Mouse (Mus musculus) midbrain, embryonic 13.5 days (tissue): ENCODE measurements around the gene Kcne1. TPM values are rescaled to one million over a fixed set of nuclear protein-coding genes. Genes with fewer than 3 reads are reported as not detected.
A peak's percentile ranks its signal among the peaks of the same experiment; 100 is the strongest.

ENCODE experiments used
- ATAC-seq: fragments of 200-750 bp; cut with Nextera tagmentation; 2 replicates; pipeline ENCODE4 v1.8.0; 2017; ENCODE audit warnings: mild to moderate bottlenecking, moderate TSS enrichment, moderate library complexity
- H3K27ac ChIP-seq: fragments of 300-500 bp; sonication (generic); 2 replicates; pipeline ENCODE4 v1.5.1; 2015; ENCODE audit warnings: inconsistent platforms, mild to moderate bottlenecking, moderate library complexity
- H3K27me3 ChIP-seq: fragments of 300-500 bp; sonication (generic); 2 replicates; pipeline ENCODE4 v1.6.1; 2015; ENCODE audit warnings: mild to moderate bottlenecking, inconsistent platforms
- H3K36me3 ChIP-seq: fragments of 300-500 bp; sonication (generic); 2 replicates; pipeline ENCODE4 v1.6.1; 2015; ENCODE audit warnings: mild to moderate bottlenecking, inconsistent platforms
- H3K4me1 ChIP-seq: fragments of 300-500 bp; sonication (generic); replicated peaks from 2 replicates; pipeline ENCODE4 v1.6.1; 2015; ENCODE audit warnings: inconsistent platforms
- H3K4me2 ChIP-seq: fragments of 300-500 bp; sonication (generic); replicated peaks from 2 replicates; pipeline ENCODE4 v1.6.1; 2015; ENCODE audit warnings: moderate library complexity, mild to moderate bottlenecking, inconsistent platforms
- H3K4me3 ChIP-seq: fragments of 300-500 bp; sonication (generic); replicated peaks from 2 replicates; pipeline ENCODE4 v1.5.1; 2015; ENCODE audit warnings: mild to moderate bottlenecking, inconsistent platforms
- H3K9ac ChIP-seq: fragments of 300-500 bp; sonication (generic); replicated peaks from 2 replicates; pipeline ENCODE4 v1.6.1; 2015; ENCODE audit warnings: mild to moderate bottlenecking, inconsistent platforms
- H3K9me3 ChIP-seq: fragments of 300-500 bp; sonication (generic); 2 replicates; pipeline ENCODE4 v1.6.1; 2016; ENCODE audit warnings: mild to moderate bottlenecking, inconsistent platforms
- WGBS: fragments of 180-500 bp; shearing (Covaris S2); methylation state at CpG from one replicate; pipeline ENCODE4 v1.1.7; 2015; 5-methylcytosine and 5-hydroxymethylcytosine counted together
- polyA plus RNA-seq: library from polyadenylated mRNA; unstranded; fragments of >200 nt; fragmentation: Nextera tagmentation; extraction: Ambion mirVana; gene quantifications from 2 replicates; pipeline ENCODE4 v1.2.1, GENCODE M21; 2015

Kcne1 gene
- polyA plus RNA-seq, 1 experiment from 2014 or later: not detected

- peaks cover 17% of the 10 kb centered on the region for H3K4me1 ChIP-seq
- no peaks in the 10 kb centered on the region for H3K9me3 ChIP-seq
- H3K4me3 ChIP-seq: no peak overlapping the region
- no peak overlapping the region for H3K27ac ChIP-seq
- no peak overlapping the region for H3K4me2 ChIP-seq
- no peak for ATAC-seq
- H3K9ac ChIP-seq: no peak overlapping the region
- WGBS: 88% methylated on average over 5 of the region's 5 CpGs
- peaks cover 7% of the 10 kb centered on the region; the same call in 1 of the 2 replicates for H3K27me3 ChIP-seq
- H3K36me3 ChIP-seq: no peaks in the 10 kb centered on the region
Measured at GRCm38 (mm10) chr16:92355366-92355765, 3.9 kb downstream of the Kcne1 start.

- no peaks in the 10 kb centered on the region for H3K36me3 ChIP-seq
- no peak overlapping the region for H3K9ac ChIP-seq
- no peak overlapping the region for H3K27ac ChIP-seq
- no peak overlapping the region for H3K4me2 ChIP-seq
- ATAC-seq: no peak
- WGBS: 80% methylated on average over 2 of the region's 2 CpGs
- peaks cover 16% of the 10 kb centered on the region for H3K4me1 ChIP-seq
- H3K9me3 ChIP-seq: no peaks in the 10 kb centered on the region
- H3K27me3 ChIP-seq: peaks cover 7% of the 10 kb centered on the region; the same call in 1 of the 2 replicates
- H3K4me3 ChIP-seq: no peak overlapping the region
Measured at GRCm38 (mm10) chr16:92353897-92354296, 5.4 kb downstream of the Kcne1 start.

GRCm38 (mm10) chr16:92353295-92353694, 6.0 kb downstream of the Kcne1 start:
- no peak overlapping the region for H3K27ac ChIP-seq
- H3K4me2 ChIP-seq: no peak overlapping the region
- peaks cover 7% of the 10 kb centered on the region; the same call in 1 of the 2 replicates for H3K27me3 ChIP-seq
- no peak overlapping the region for H3K4me3 ChIP-seq
- 89% methylated on average over 12 of the region's 12 CpGs for WGBS
- H3K9me3 ChIP-seq: no peaks in the 10 kb centered on the region
- peaks cover 12% of the 10 kb centered on the region for H3K4me1 ChIP-seq
- no peak overlapping the region for H3K9ac ChIP-seq
- ATAC-seq: no peak
- H3K36me3 ChIP-seq: no peaks in the 10 kb centered on the region

GRCm38 (mm10) chr16:92348941-92349340, 10.3 kb downstream of the Kcne1 start:
- peak; percentile 70 for ATAC-seq
- H3K4me2 ChIP-seq: no peak overlapping the region
- no peak overlapping the region for H3K4me3 ChIP-seq
- peaks cover 8% of the 10 kb centered on the region for H3K4me1 ChIP-seq
- H3K9ac ChIP-seq: no peak overlapping the region
- no peaks in the 10 kb centered on the region for H3K27me3 ChIP-seq
- WGBS: 74% methylated on average over 12 of the region's 12 CpGs
- no peak overlapping the region for H3K27ac ChIP-seq
- no peaks in the 10 kb centered on the region for H3K36me3 ChIP-seq
- H3K9me3 ChIP-seq: no peaks in the 10 kb centered on the region

GRCm38 (mm10) chr16:92346297-92346916, 12.9 kb downstream of the Kcne1 start:
- ATAC-seq: no peak
- H3K9ac ChIP-seq: no peak overlapping the region
- H3K27ac ChIP-seq: no peak overlapping the region
- H3K27me3 ChIP-seq: no peaks in the 10 kb centered on the region
- H3K4me1 ChIP-seq: peaks cover 8% of the 10 kb centered on the region
- no peak overlapping the region for H3K4me3 ChIP-seq
- no peak overlapping the region for H3K4me2 ChIP-seq
- H3K9me3 ChIP-seq: no peaks in the 10 kb centered on the region
- 55% methylated on average over 13 of the region's 13 CpGs for WGBS
- H3K36me3 ChIP-seq: no peaks in the 10 kb centered on the region

GRCm38 (mm10) chr16:92345177-92345576, 14.1 kb downstream of the Kcne1 start:
- 68% methylated on average over 11 of the region's 11 CpGs for WGBS
- H3K36me3 ChIP-seq: no peaks in the 10 kb centered on the region
- no peaks in the 10 kb centered on the region for H3K27me3 ChIP-seq
- no peak overlapping the region for H3K9ac ChIP-seq
- H3K4me1 ChIP-seq: peaks cover 19% of the 10 kb centered on the region
- no peak for ATAC-seq
- H3K9me3 ChIP-seq: no peaks in the 10 kb centered on the region
- H3K4me3 ChIP-seq: no peak overlapping the region
- no peak overlapping the region for H3K4me2 ChIP-seq
- H3K27ac ChIP-seq: no peak overlapping the region

- H3K9me3 ChIP-seq: no peaks in the 10 kb centered on the region
- peak; percentile 80 for ATAC-seq
- 0 out of 2 replicates have a peak, but pooled peaks cover 3% of the 10 kb centered on the region for H3K27me3 ChIP-seq
- H3K4me3 ChIP-seq: peak overlapping the region; percentile 33
- no peak overlapping the region; the same call in 1 of the 2 replicates for H3K9ac ChIP-seq
- H3K4me2 ChIP-seq: peak overlapping the region; percentile 57
- WGBS: 26% methylated on average over 27 of the region's 27 CpGs
- H3K4me1 ChIP-seq: peaks cover 17% of the 10 kb centered on the region
- H3K27ac ChIP-seq: no peak overlapping the region
- H3K36me3 ChIP-seq: no peaks in the 10 kb centered on the region
Measured at GRCm38 (mm10) chr16:92340612-92341511, 18.4 kb downstream of the Kcne1 start.

GRCm38 (mm10) chr16:92336280-92336679, 23.0 kb downstream of the Kcne1 start:
- no peak overlapping the region for H3K9ac ChIP-seq
- WGBS: 6% methylated on average over 9 of the region's 9 CpGs
- no peak overlapping the region for H3K4me3 ChIP-seq
- H3K4me1 ChIP-seq: peaks cover 22% of the 10 kb centered on the region
- ATAC-seq: 0 out of 2 replicates have a peak, but pooled peaks have one; percentile 35
- H3K27ac ChIP-seq: no peak overlapping the region
- peaks cover 13% of the 10 kb centered on the region for H3K27me3 ChIP-seq
- H3K9me3 ChIP-seq: no peaks in the 10 kb centered on the region
- H3K4me2 ChIP-seq: no peak overlapping the region
- H3K36me3 ChIP-seq: no peaks in the 10 kb centered on the region

GRCm38 (mm10) chr16:92334600-92334999, 24.7 kb downstream of the Kcne1 start:
- Histone ChIP-seq H3K4me1 (peaks cover 10% of the 10 kb centered on the region; the same call in 1 of the 2 replicates), H3K4me2 (no peak overlapping the region), H3K4me3 (no peak overlapping the region), H3K9ac (no peak overlapping the region), H3K27ac (no peak overlapping the region), H3K27me3 (peaks cover 13% of the 10 kb centered on the region), H3K9me3 (no peaks in the 10 kb centered on the region), H3K36me3 (no peaks in the 10 kb centered on the region)
- WGBS: 69% methylated on average over 9 of the region's 9 CpGs
- ATAC-seq: no peak

GRCm38 (mm10) chr16:92330966-92331365, 28.3 kb downstream of the Kcne1 start:
- Histone ChIP-seq H3K9me3 (no peaks in the 10 kb centered on the region), H3K27ac (no peak overlapping the region), H3K4me1 (peaks cover 11% of the 10 kb centered on the region; the same call in 1 of the 2 replicates), H3K9ac (no peak overlapping the region), H3K27me3 (peaks cover 11% of the 10 kb centered on the region), H3K4me3 (no peak overlapping the region), H3K4me2 (no peak overlapping the region), H3K36me3 (no peaks in the 10 kb centered on the region)
- 88% methylated on average over 5 of the region's 5 CpGs for WGBS
- ATAC-seq: no peak

GRCm38 (mm10) chr16:92327911-92328310, 31.4 kb downstream of the Kcne1 start:
- Histone ChIP-seq H3K9ac (no peak overlapping the region), H3K27me3 (no peaks in the 10 kb centered on the region; the same call in 1 of the 2 replicates), H3K4me1 (peaks cover 28% of the 10 kb centered on the region), H3K27ac (no peak overlapping the region), H3K36me3 (no peaks in the 10 kb centered on the region), H3K9me3 (no peaks in the 10 kb centered on the region), H3K4me3 (no peak overlapping the region), H3K4me2 (no peak overlapping the region)
- ATAC-seq: no peak
- 92% methylated on average over 10 of the region's 10 CpGs for WGBS

GRCm38 (mm10) chr16:92325062-92325406, 34.2 kb downstream of the Kcne1 start:
- H3K9me3 ChIP-seq: no peaks in the 10 kb centered on the region
- H3K27ac ChIP-seq: no peak overlapping the region
- no peak overlapping the region for H3K4me2 ChIP-seq
- no peak overlapping the region for H3K9ac ChIP-seq
- H3K4me1 ChIP-seq: peaks cover 23% of the 10 kb centered on the region
- no peaks in the 10 kb centered on the region for H3K27me3 ChIP-seq
- H3K4me3 ChIP-seq: no peak overlapping the region
- WGBS: 6% methylated on average over 1 of the region's 1 CpGs
- no peaks in the 10 kb centered on the region for H3K36me3 ChIP-seq
- ATAC-seq: peak; percentile 56; the same call in 1 of the 2 replicates
